Mouse (Mus musculus) liver, embryonic 14.5 days (tissue): ENCODE measurements at regions not wholly inside any gene's neighbourhood (a gene's known extent, or its start where the extent isn't known, plus 50 kb on each side); places are given as distances from the start of the nearest gene placed in this dataset.

ENCODE experiments used
- CTCF ChIP-seq: IDR thresholded peaks from 2 replicates; pipeline ENCODE4 v1.5.1; 2016; ENCODE audit warnings: antibody characterized with exemption, low read depth, control low read depth
- EP300 ChIP-seq: IDR thresholded peaks from 2 replicates; pipeline ENCODE4 v1.6.1; 2016; ENCODE audit warnings: antibody characterized with exemption, low read depth

DNA sequence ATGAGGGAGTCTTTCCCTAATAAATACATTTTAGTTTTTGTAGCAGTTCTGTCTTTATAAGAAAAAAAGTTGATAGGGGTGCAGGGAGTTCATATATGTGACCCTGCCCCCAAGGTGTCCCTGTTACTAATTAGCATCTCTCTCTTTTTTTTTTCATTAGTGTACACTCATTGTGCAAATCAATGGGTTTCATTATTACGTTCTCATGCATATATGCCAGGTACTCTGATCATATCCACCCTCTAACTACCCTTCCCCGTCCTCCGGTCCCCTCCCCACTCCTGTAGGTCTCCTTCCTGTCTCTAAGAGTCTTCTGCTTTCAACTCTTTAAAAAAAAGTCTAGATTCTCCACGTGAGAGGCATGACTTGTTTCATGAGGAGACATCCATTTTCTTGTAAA is 63.9 kb upstream of the Ccnd2 start:
- TF ChIP-seq CTCF (no peak), EP300 (no peak)
